Mouse (Mus musculus) testis, postnatal 14 days (tissue): ENCODE measurements around the gene Hecw1.
"Not testable (repeated sequence)": the region's sequence is repeated elsewhere in the genome, so short reads cannot be mapped to it uniquely, and the experiment has no call there.

Experiments
- DNase-seq: peaks from one replicate; pipeline ENCODE4 v3.0.0; 2021; ENCODE audit warnings: low spot score

The Hecw1 gene

DNA sequence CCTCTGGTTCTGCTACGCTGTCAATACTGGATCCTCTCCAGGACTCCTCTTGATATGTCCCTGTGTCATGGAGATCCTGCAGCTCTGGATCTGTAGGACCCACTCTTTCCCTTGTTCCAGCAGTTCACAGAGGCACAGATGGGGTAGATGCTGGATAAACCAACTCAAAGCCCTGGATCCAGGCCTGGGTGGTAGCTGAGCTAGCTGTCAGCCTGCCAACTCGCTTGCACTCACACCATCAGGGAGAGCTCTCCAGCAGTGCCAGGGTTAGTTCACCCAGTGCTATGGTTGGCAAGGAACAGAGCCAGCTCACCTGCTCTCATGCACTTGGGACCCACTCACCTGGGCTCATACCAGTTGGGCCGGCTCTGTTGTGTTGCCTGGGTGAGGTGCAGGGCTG lies 157.5 kb downstream of the Hecw1 start:
- DNase-seq = no peak

DNA sequence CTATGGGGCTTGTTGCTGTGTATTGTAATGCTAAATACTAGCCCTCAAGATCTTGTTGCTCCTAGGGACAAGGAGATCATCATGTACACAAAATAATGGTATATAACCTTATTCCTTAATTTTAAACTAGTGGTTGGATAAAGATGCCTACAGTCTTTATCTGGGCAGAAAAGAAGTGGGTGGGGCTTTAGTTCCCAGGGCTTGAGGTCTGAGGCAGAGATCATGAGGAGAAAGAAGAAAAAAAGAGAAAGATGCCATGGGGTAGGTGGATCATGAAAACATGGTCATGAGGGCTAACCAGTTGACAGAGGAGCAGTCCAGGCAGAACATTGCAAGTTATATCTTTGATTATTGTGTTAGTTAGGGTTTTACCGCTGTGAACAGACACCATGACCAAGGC lies 195.8 kb downstream of the Hecw1 start:
- DNase-seq = no peak

DNA sequence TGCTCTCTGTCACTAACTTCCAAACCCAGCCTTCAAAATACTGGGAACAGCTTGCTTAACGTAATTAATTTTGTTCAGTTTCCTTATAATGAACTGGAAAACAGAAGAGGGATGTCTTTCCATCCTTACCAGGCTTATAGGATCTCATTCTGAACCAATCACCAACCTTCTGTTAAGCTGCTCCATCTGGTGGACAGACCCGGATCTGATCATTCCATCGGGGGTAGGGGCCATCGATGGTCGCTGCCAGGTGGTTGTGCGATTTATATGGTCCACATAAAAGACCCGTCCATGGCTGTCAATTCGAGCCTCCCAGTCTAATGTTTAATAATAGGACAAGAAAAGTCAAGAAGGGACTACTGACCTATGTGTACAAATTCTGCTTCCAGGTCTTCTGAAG lies 216.4 kb downstream of the Hecw1 start:
- no peak for DNase-seq

DNA sequence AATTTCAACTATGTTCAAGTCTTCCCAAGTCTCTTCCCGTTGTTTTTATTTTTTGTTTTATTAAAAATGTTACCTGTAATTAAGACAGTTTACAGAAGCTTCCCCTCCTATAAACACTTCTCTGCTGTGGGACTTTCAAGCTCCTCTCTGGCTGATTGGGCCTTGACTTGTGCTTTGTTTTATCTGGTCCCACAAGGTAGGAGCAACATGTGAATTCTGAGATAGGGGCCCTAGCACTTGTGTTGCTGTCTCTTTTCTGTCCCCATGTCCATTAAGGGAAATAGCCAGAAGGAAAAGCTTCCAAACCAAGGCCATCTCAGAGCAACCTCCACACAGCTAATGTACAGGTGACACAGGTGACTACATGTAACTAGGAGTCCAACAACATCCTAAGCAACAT lies 218.9 kb downstream of the Hecw1 start:
- DNase-seq = no peak

DNA sequence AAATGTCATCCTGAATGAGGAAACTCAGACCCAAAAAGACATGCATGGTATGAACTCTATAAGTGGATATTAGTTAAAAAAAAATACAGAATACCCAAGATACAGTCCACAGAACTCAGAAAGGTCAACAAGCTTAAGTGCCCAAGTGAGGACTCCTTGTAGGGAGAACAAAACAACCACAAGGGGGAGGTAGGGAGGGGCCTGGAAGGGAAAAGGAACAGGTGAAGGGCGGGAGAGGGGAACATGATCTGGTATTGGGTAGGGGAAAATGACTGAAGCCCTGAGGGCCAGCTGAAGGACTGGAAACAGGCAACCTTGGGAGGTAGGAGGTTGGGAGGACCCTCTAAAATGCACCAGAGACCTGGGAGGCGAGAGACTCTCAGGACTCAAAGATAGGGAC lies 220.1 kb downstream of the Hecw1 start:
- DNase-seq = no peak

DNA sequence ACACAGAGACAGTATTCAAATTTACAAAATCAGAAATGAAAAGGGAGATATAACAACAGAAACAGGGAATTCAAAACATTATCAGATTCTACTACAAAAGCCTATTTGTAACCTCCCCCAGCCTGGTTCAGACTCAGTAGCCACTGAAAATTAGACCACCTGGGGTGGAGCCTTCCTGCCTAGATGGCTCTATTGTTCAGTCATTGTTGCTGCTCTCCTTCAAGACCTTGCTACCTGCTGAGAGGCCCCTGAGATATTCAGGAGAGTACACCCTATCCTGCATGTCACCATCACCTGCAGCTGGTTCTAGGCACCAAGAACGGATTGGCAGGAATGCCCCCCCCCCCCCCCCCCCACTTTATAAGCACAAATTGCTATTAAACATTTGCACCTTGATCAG lies 233.0 kb downstream of the Hecw1 start:
- DNase-seq = no peak

DNA sequence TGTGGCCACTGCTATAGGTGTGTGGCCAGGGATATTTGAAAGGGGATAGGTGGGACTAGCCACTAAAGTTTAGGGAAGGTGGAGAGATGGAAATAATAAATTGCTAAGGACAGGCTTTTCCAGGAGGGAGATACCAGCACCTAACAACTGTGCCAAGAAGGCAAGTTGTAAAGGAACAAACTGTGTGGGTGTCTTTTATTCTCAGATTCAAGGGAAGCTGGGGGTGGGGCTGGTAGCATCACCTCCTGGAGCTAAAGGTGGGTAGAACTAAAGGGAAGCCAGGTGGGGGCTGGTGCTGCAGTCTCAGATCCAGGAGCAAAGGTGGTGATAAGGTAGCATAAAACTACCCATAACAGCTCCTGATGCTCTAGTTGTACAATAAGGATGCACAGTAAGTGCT lies 251.6 kb downstream of the Hecw1 start:
- no peak for DNase-seq

DNA sequence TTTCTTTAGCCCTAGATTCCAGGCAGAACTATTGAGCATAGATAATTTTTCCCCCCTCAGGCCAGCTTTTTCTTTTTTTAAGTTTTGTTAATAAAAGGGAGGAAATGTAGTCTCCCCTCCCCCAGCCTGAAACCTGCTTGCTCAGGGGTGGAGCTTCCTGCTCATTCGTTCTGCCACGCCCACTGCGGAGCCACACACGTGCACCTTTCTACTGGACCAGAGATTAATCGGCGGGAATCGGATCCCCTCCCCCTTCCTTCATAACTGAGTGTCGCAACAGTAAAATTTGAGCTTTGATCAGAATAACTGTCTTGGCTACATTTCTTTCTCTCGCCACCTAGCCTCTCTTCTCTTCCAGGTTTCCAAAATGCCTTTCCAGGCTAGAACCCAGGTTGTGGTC lies 262.1 kb downstream of the Hecw1 start:
- not testable (repeated sequence) for DNase-seq

DNA sequence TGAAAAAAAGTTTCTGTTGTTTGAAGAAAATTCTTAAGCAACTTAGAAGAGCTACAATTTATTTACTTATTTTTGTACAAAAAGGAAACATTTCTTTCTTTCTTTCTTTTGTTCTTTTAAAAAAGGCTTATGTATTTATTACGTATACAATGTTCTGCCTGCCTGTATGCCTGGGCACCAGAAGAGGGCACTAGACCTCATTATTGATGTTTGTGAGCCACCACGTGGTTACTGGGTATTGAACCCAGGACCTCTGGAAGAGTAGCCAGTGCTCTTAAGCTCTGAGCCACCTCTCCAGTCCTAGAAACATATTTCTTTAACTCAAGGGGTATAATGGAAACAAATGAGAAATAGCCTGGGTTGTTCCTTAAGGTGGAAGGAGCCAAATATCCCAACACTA lies 277.1 kb downstream of the Hecw1 start:
- DNase-seq = no peak

DNA sequence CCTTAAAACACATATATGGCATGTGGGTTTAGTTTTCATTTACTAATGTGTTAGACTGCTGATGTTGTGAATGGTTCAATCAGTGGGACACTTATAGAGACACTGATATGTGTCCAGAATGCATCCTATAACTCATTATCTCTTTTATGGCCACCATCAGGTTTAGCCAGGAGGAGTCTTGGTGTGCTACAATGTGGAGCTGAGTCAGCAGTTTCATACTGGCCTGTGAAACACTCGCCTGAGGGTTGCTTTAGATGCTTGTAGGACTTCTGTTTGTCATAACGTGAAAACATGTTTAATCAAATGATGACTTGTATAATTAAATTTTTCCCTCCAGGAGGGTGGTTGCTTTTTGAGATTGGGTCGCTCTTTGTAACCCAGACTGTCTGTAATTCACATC lies 343.4 kb downstream of the Hecw1 start:
- no peak for DNase-seq

DNA sequence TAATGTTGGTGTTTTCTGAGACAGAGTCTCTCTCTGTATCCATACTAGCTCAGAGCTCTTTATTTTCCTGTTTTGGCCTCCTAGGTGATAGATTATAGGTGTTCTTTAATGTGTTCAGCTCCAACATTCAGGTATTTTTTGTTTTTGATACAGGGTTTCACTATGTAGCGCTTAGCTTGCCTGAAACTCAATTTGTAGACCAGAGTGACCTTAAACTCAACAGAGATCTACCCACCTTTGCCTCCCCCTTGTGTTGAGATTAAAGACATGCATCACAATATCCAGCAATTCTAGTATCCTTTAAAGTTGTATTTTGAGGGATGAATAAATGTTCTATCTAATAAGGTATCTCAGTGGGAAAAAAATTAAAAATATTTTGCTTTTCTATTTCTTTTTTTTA lies 345.0 kb downstream of the Hecw1 start:
- no peak for DNase-seq
